Mouse (Mus musculus) liver, embryonic 12.5 days (tissue): ENCODE measurements around the gene Ptpn18. TPM values are rescaled to one million over a fixed set of nuclear protein-coding genes. Genes with fewer than 3 reads are reported as not detected.

Experiments
- ATAC-seq: fragments of 200-750 bp; cut with Nextera tagmentation; 2 replicates; pipeline ENCODE4 v1.8.0; 2017; ENCODE audit warnings: moderate number of reproducible peaks, mild to moderate bottlenecking, moderate library complexity
- H3K27ac ChIP-seq: fragments of 300-500 bp; sonication (generic); 2 replicates; pipeline ENCODE4 v1.5.1; 2016; ENCODE audit warnings: mild to moderate bottlenecking
- H3K27me3 ChIP-seq: fragments of 300-500 bp; sonication (generic); replicated peaks from 2 replicates; pipeline ENCODE4 v1.6.1; 2016; ENCODE audit warnings: mild to moderate bottlenecking, moderate library complexity
- H3K36me3 ChIP-seq: fragments of 300-500 bp; sonication (generic); 2 replicates; pipeline ENCODE4 v1.6.1; 2016; ENCODE audit warnings: mild to moderate bottlenecking, moderate library complexity
- H3K4me1 ChIP-seq: fragments of 300-500 bp; sonication (generic); 2 replicates; pipeline ENCODE4 v1.6.1; 2016
- H3K4me2 ChIP-seq: fragments of 300-500 bp; sonication (generic); 2 replicates; pipeline ENCODE4 v1.6.1; 2016; ENCODE audit warnings: mild to moderate bottlenecking, moderate library complexity
- H3K4me3 ChIP-seq: fragments of 300-500 bp; sonication (generic); 2 replicates; pipeline ENCODE4 v1.5.1; 2016; ENCODE audit warnings: mild to moderate bottlenecking, moderate library complexity
- H3K9ac ChIP-seq: fragments of 300-500 bp; sonication (generic); 2 replicates; pipeline ENCODE4 v1.6.1; 2016; ENCODE audit warnings: mild to moderate bottlenecking, moderate library complexity
- H3K9me3 ChIP-seq: fragments of 300-500 bp; sonication (generic); replicated peaks from 2 replicates; pipeline ENCODE4 v1.6.1; 2016; ENCODE audit warnings: mild to moderate bottlenecking, moderate library complexity
- WGBS: fragments of 180-500 bp; shearing (Covaris S2); methylation state at CpG from one replicate; pipeline ENCODE4 v1.1.7; 2016; ENCODE audit not compliant: insufficient replicate concordance; 5-methylcytosine and 5-hydroxymethylcytosine counted together
- polyA plus RNA-seq: library from polyadenylated mRNA; unstranded; fragments of >200 nt; fragmentation: Nextera tagmentation; extraction: Ambion mirVana; gene quantifications from 2 replicates; pipeline ENCODE4 v1.2.1, GENCODE M21; 2016

Ptpn18 gene
- polyA plus RNA-seq = 18.6 and 19.1 TPM in 2 replicates

DNA sequence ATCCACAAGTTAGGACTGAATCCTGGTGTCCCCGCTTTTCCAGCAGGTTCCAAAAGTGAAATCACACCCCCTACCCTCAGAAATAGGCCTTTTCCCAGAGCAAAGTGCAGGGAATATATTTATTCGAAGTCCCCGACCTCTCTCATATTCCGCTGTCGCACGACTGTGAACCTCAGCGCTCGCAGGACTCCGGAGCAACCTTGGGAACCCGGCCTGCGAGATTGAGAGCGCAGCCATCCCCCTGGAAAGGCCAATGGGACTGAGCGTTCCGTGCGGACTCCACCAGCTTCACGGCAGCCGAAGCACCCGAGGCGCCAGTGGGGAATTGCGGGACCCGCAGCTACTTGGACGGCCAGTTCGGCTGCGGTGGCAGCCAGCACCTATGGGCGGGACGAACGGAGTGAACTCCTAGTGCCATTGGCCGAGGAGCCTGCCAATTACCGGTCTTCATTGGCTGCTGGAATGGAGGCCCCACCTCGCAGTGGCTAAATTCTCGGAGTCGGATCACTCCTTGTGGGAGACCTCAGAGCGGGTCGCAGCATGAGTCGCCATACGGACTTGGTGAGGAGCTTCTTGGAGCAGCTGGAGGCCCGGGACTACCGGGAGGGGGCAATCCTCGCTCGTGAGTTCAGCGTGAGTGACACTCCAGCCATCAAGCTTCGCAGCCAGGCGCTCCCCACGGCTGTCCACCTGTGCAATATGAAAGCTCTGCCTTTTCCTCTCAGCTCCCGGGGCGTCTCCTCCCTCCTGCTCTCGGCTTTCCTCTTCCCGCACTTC is at the start of gene Ptpn18:
Gene Ptpn18, plus strand, starts transcription at position 479 of the 777 bp plus-strand sequence.
- no peaks in the 10 kb centered on the region for H3K9me3 ChIP-seq
- peaks cover 49% of the 10 kb centered on the region for H3K27me3 ChIP-seq
- H3K9ac ChIP-seq = peak within 1 kb of the TSS; percentile 71
- peak; percentile 91 for ATAC-seq
- H3K4me2 ChIP-seq = peak within 1 kb of the TSS; percentile 92
- under 1% methylated on average over 48 of the region's 48 CpGs for WGBS
- H3K4me3 ChIP-seq = peak within 1 kb of the TSS; percentile 64
- H3K27ac ChIP-seq = no peak within 1 kb of the TSS
- peaks cover 30% of the 10 kb centered on the region for H3K4me1 ChIP-seq
- no peaks in the 10 kb centered on the region for H3K36me3 ChIP-seq

- Histone ChIP-seq H3K9me3 (peaks cover 35% of the 10 kb centered on the region), H3K27me3 (no peaks in the 10 kb centered on the region), H3K4me1 (peaks cover 9% of the 10 kb centered on the region; the same call in 1 of the 2 replicates), H3K36me3 (peaks cover 18% of the 10 kb centered on the region), H3K4me3 (no peak overlapping the region), H3K4me2 (no peak overlapping the region), H3K27ac (no peak overlapping the region), H3K9ac (no peak overlapping the region)
- ATAC-seq = no peak
- WGBS = 86% methylated on average over 2 of the region's 2 CpGs
Measured at GRCm38 (mm10) chr1:34428466-34428865, 31.1 kb upstream of the Ptpn18 start.

- Histone ChIP-seq H3K36me3 (peaks cover 18% of the 10 kb centered on the region), H3K9ac (no peak overlapping the region), H3K9me3 (peaks cover 35% of the 10 kb centered on the region), H3K4me2 (no peak overlapping the region), H3K27ac (no peak overlapping the region), H3K4me3 (no peak overlapping the region), H3K4me1 (peaks cover 13% of the 10 kb centered on the region), H3K27me3 (no peaks in the 10 kb centered on the region)
- WGBS = 72% methylated on average over 4 of the region's 4 CpGs
- ATAC-seq = no peak
Measured at GRCm38 (mm10) chr1:34429281-34429680, 30.3 kb upstream of the Ptpn18 start.

DNA sequence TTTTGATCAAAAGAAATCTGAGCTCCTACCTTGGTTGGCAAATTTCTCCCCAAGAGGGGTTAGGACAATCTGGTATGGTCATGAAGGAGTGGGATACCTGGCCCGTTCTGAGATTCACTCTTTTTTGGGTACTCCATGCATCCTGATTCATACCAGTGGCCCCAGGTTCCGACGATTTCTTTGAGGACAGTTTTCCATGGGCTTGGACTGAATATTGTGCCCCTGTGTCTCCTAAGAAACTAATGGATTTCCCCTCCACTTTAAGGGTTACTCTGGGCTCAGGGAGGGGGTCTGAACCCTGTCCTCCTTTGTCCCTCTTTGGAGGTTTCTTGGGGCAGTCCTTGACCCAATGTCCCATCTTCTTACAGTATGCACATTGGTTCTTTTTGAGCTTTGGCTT is 28.6 kb upstream of the Ptpn18 start:
- Histone ChIP-seq H3K9ac (no peak overlapping the region), H3K9me3 (peaks cover 35% of the 10 kb centered on the region), H3K4me1 (peaks cover 25% of the 10 kb centered on the region), H3K4me3 (no peak overlapping the region), H3K36me3 (peaks cover 18% of the 10 kb centered on the region), H3K27me3 (no peaks in the 10 kb centered on the region), H3K4me2 (no peak overlapping the region), H3K27ac (no peak overlapping the region)
- WGBS = 81% methylated on average over 3 of the region's 3 CpGs
- no peak for ATAC-seq

- H3K9me3 ChIP-seq = peaks cover 35% of the 10 kb centered on the region
- peaks cover 29% of the 10 kb centered on the region for H3K4me1 ChIP-seq
- H3K36me3 ChIP-seq = peaks cover 18% of the 10 kb centered on the region
- H3K9ac ChIP-seq = no peak overlapping the region
- 90% methylated on average over 9 of the region's 9 CpGs for WGBS
- no peaks in the 10 kb centered on the region for H3K27me3 ChIP-seq
- H3K4me2 ChIP-seq = no peak overlapping the region
- no peak for ATAC-seq
- no peak overlapping the region for H3K27ac ChIP-seq
- no peak overlapping the region for H3K4me3 ChIP-seq
Measured at GRCm38 (mm10) chr1:34431431-34431830, 28.1 kb upstream of the Ptpn18 start.

DNA sequence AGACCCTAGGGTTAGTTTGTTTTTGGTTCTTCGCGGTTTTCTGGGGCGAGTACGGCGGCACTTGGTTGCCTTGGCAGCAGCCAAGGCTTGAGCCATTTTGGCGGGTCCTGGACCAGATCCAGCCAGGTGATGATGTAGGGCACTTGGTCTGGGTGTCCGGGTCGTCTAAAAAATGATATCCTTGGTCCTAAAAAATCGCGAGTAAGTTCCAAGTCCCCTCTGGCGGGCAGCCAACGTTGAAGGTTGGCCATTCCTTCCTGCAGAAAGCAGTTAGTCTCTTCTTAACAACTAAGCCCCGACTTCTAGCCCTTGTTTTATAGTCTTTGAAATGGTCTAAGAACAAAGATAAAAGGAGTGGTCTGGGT is 27.2 kb upstream of the Ptpn18 start:
- Histone ChIP-seq H3K27ac (no peak overlapping the region), H3K9ac (peak overlapping the region; percentile 62), H3K4me2 (peak overlapping the region; percentile 74), H3K9me3 (peaks cover 35% of the 10 kb centered on the region), H3K4me1 (peaks cover 29% of the 10 kb centered on the region), H3K4me3 (peak overlapping the region; percentile 72), H3K36me3 (peaks cover 25% of the 10 kb centered on the region), H3K27me3 (no peaks in the 10 kb centered on the region)
- WGBS = 69% methylated on average over 13 of the region's 13 CpGs
- ATAC-seq = no peak

DNA sequence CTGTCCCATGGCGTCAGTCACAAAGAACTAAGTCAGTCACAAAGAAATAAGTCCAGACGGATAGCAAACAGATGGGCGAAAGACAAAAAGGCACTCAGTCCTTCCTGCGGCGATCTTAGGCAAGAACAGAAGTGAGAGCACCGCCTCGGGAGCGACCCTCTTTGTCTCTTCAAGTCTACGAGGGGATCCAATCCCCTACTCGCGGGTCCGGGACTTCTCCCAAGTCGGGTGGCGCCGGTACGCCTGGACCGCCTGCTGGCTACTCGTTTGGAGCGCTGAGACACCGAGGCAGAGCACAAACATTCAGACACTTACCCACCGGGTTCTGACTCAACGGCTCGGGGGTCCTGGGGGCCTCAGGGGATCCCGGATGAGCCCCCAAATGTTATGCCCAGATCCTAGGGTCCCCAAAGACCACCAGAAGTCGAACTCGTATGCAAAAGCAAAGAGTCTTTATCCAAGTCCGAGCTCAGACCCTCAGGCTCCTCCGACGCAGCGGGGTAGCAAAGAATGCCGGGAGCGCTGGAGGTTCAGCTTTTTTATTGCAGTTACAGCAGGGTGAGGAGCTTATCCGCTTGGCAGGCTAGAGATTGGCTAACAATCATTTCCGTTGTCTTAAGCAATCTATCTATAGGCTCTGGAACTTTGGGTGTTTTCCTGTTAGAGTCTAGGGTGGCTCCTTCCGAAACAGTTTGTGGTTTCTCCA is 26.6 kb upstream of the Ptpn18 start:
- H3K9me3 ChIP-seq = peaks cover 35% of the 10 kb centered on the region
- H3K27ac ChIP-seq = peak overlapping the region; percentile 50; the same call in 1 of the 2 replicates
- peak overlapping the region; percentile 74 for H3K4me2 ChIP-seq
- no peaks in the 10 kb centered on the region for H3K27me3 ChIP-seq
- H3K4me1 ChIP-seq = peaks cover 29% of the 10 kb centered on the region
- ATAC-seq = peak; percentile 28; the same call in 1 of the 2 replicates
- H3K36me3 ChIP-seq = peaks cover 29% of the 10 kb centered on the region
- peak overlapping the region; percentile 72 for H3K4me3 ChIP-seq
- H3K9ac ChIP-seq = peak overlapping the region; percentile 62
- 24% methylated on average over 35 of the region's 35 CpGs for WGBS

GRCm38 (mm10) chr1:34433891-34434521 is 25.6 kb upstream of the Ptpn18 start:
- Histone ChIP-seq H3K36me3 (peaks cover 29% of the 10 kb centered on the region), H3K4me2 (peak overlapping the region; percentile 74), H3K9me3 (peaks cover 35% of the 10 kb centered on the region), H3K27me3 (no peaks in the 10 kb centered on the region), H3K4me1 (peaks cover 37% of the 10 kb centered on the region), H3K27ac (0 out of 2 replicates have a peak overlapping the region, but pooled peaks have one; percentile 47), H3K9ac (peak overlapping the region; percentile 67), H3K4me3 (peak overlapping the region; percentile 72)
- WGBS = 12% methylated on average over 19 of the region's 19 CpGs
- ATAC-seq = no peak

GRCm38 (mm10) chr1:34434660-34435160 is 24.9 kb upstream of the Ptpn18 start:
- peak; percentile 19; the same call in 1 of the 2 replicates for ATAC-seq
- Histone ChIP-seq H3K4me2 (peak overlapping the region; percentile 74), H3K9ac (peak overlapping the region; percentile 67), H3K4me1 (peaks cover 37% of the 10 kb centered on the region), H3K27ac (peak overlapping the region; percentile 57), H3K27me3 (no peaks in the 10 kb centered on the region), H3K9me3 (peaks cover 28% of the 10 kb centered on the region), H3K36me3 (peaks cover 28% of the 10 kb centered on the region), H3K4me3 (peak overlapping the region; percentile 72)
- under 1% methylated on average over 30 of the region's 30 CpGs for WGBS

DNA sequence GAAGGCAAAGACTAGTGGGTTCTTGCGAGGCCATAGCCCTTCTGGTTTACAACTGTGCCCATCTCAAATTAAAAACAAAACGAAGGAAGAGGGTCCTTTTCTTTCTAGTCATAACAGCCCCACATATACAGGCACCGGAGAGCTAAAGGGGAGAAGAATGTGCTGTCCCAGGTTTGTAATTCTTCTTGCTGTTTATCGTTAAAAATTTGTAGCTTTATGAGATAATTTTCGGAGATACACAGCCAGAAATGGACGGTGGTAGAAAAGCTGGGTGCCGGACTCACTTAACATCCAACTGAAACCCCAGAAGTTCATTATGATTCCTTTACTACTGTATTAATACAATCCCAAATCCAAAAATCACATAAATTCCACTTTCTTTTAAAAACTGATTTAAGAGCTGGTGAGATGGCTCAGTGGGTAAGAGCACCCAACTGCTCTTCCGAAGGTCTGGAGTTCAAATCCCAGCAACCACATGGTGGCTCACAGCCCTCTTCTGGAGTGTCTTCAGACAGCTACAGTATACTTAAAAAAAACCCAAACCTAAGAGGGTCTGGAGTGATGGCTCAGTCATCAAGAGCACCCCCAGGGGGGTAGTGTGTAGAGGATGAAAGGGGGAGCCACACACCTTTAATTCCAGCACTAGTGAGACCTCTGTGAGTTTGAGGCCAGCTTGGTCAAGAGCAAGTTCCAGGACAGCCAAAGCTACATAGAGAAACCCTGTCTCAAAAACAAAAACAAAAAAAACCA is 24.0 kb upstream of the Ptpn18 start:
- H3K9me3 ChIP-seq = peaks cover 20% of the 10 kb centered on the region
- no peak for ATAC-seq
- H3K4me2 ChIP-seq = peak overlapping the region; percentile 74
- peak overlapping the region; percentile 57 for H3K27ac ChIP-seq
- H3K27me3 ChIP-seq = no peaks in the 10 kb centered on the region
- peak overlapping the region; percentile 72 for H3K4me3 ChIP-seq
- 31% methylated on average over 8 of the region's 8 CpGs for WGBS
- H3K4me1 ChIP-seq = peaks cover 41% of the 10 kb centered on the region
- peaks cover 20% of the 10 kb centered on the region for H3K36me3 ChIP-seq
- peak overlapping the region; percentile 67 for H3K9ac ChIP-seq

- Histone ChIP-seq H3K9me3 (peaks cover 11% of the 10 kb centered on the region), H3K27me3 (no peaks in the 10 kb centered on the region), H3K4me1 (peaks cover 48% of the 10 kb centered on the region), H3K4me2 (no peak overlapping the region), H3K4me3 (no peak overlapping the region), H3K27ac (no peak overlapping the region), H3K36me3 (peaks cover 17% of the 10 kb centered on the region), H3K9ac (no peak overlapping the region)
- ATAC-seq = no peak
- WGBS = 74% methylated on average over 3 of the region's 3 CpGs
Measured at GRCm38 (mm10) chr1:34436374-34436773, 23.2 kb upstream of the Ptpn18 start.
